Mouse (Mus musculus) spleen, adult 18-20 months (tissue): Measurements from ENCODE around the gene Olfr325.
"Not testable (repeated sequence)": the region's sequence is repeated elsewhere in the genome, so short reads cannot be mapped to it uniquely, and the experiment has no call there.

Source experiments
- DNase-seq, 2 experiments: peaks; one replicate each; pipeline ENCODE4 v3.0.0; 2022; ENCODE audit warnings: mixed read lengths in 2 of 2

The Olfr325 gene

DNA sequence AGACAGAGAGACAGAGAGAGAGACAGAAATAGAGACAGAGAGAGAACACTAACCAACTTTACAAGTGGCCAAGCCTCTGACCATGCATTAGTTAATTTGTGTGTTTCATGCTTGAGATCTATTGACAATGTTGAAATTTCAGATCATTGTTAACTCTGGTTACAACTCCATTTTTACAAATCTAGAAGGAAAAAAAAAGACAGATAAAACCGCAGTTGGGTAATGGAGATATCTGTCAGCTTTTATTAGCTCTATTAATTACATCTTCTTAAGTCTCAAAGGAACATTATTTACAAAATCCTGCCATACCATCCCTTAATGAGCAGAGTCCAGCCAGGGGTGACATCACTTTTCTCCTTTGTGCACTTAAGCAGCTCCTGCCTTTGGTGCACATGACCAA lies at the start of gene Olfr325:
Gene Olfr325 (plus strand): TSS at position 301 of the 400 bp plus-strand sequence.
- DNase-seq, result no peak

DNA sequence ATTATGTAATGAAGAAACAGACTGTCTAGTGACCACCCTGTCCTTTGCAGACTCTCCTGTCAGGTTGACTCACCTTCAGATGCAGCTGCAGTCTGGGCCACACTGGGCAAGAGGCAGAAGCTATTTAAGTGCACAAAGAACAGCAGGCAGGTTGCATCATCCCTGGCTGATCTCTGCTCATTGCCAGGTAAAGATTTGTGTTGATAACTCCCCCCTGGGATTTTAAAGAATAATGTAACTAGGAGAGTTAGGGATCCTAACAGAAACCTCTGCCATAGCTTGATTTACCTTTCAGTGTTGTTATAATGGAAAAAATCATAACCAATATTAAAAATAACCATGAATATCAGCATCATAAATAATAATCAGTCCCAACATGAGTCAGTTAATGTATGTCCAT lies 42.8 kb upstream of the Olfr325 start, which contains the start of gene Olfr330:
Gene Olfr330 (minus strand): TSS at position 101 of the 400 bp plus-strand sequence.
- not testable (repeated sequence) for DNase-seq

DNA sequence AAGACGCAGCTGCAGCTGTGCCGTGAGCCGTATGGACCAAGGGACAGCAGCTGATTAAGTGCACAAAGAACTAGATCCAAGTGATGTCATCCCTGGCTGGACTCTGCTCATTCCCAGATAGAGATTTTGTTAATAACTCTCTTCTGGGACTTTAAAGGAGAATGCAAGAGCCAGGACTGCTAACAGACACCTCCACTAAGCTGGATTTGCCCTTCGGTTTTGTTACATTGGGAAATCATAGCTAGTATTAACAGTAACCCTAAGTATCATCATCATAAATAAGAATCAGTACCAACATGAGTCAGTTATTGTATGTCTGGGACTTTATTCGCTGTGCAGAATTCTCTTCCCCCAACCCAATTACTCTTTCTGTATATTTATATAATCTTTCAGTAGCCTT lies 31.2 kb upstream of the Olfr325 start, which contains the start of gene Olfr329-ps:
Gene Olfr329-ps (minus strand): TSS at position 101 of the 400 bp plus-strand sequence.
- DNase-seq, result no peak

DNA sequence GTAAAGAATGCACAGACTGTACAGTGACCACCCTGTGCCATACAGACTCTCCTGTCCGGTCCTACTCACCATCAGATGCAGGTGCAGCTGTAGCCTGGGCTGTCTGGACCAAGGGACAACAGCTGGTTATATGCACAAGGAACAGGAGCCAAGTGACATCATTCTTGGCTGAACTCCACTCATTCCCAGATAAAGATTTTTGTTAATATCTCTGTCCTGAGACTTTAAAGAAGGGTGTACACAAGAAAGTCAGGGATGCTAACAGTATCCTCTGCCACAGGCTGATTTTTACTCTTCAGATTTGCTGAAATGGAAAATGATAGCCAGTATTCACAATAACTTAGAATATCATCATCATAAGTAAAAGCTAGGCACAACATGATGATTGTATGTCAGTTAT lies 22.0 kb upstream of the Olfr325 start, which contains the start of gene Olfr328:
Gene Olfr328 (minus strand): TSS at position 101 of the 400 bp plus-strand sequence.
- no peak for DNase-seq

DNA sequence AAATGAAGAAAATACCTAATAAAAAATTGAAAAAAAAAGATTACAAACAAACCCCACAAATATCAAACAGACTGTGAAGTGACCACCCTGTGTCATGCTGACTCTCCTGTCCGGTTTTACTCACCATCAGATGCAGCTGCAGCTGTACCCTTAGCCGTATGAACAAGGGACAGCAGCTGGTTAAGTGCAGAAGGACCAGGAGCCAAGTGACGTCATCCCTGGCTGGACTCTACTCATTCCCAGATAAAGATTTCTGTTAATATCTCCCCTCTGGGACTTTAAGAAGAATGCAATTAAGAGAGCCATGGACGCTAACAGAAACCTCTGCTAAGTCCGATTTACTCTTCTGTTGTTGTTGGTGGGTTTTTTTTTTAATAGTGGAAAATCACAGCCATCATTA lies 7.1 kb upstream of the Olfr325 start, which contains the start of gene Olfr224:
Gene Olfr224 (minus strand): TSS at position 149 of the 400 bp plus-strand sequence.
- no peak for DNase-seq

DNA sequence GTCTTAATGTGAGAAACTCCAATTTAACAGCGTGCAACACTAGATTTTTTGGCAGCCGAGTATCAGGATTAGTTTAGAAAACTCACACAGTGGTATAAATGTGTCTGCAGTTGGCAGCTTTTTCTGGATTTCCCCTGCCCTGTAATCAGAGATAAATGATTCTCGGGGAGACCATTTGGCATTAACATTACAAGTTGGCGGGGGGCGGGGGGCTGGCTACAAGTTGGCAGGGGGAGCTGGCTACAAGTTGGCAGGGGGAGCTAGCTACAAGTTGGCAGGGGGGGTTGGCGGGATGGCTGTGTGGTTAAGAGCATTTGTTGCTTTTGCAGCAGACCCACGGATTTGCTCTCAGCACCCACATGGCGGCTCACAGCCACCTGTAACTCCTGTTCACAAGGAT lies 1.1 kb downstream of the Olfr325 start:
- DNase-seq, result no peak

DNA sequence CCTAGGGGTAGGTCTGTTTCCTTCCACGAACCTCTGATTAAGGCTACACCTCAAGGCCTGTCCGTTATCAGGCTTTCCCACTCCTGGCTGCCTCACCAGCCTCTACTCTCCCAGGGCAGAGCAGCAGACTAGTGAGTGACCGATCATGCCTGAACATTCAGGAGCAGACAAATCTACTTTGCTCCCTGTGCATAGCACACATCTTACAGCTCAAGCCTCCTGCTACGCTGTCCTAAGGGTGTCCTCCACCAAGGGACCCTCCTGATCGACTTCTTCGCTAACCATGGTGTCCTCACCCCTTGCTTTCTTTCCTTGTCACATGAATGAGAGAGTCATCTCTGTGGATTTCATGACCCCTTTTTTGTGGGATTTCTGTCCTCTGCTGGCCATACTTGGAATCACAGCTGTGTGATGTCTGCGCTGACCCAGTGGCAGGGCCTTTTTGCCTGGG lies 10.4 kb downstream of the Olfr325 start:
- peak in 1 of 2 experiments; percentile 33 for DNase-seq

DNA sequence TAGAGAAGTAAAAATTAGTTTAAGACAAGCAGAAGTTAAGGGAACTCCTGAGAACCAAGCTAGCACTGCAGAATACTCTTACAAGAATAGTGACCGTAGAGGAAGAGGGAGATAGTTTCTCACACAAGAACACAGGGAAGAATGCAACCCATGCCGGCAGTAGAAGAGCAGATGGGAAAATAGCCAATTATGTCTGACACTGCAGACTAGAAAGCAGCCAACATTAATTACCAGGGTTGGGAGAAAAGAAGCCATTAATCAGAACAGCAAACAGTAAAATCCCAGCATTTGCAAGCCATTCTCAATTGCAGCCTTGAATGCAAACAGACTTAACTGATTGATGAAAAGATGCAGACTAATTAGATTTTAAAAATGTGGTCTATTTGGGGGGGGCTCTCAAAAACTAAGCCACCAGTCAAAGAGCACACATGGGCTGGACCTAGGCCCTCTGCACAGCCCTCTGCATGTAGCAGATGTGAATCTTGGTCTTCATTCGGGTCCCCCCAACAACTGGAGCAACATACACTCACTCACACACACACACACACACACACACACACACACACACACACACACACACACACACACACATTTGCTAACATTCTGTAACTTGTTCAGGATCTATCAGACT lies 11.2 kb downstream of the Olfr325 start:
- no peak for DNase-seq

DNA sequence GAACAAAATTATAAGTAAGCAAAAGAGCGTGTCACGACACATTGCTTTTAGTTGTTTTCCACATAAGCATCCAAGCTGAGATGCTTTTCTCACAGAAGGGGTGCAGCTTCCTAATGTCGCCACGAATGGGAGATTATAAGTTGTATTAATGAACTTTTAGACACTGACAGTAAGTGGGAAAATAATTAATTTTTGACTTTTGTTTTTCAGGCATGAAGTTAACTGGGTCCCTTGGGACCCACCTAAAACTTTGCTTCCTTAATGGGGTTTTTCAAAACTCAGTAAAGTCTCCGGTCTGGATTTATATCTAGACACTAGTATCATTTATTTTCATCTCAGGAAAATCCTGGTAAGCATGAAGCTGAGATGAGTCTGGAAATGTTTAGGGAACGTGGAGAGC lies 17.3 kb downstream of the Olfr325 start, which contains the start of gene Olfr324:
Gene Olfr324 (plus strand): TSS at position 301 of the 400 bp plus-strand sequence.
- DNase-seq, result no peak

DNA sequence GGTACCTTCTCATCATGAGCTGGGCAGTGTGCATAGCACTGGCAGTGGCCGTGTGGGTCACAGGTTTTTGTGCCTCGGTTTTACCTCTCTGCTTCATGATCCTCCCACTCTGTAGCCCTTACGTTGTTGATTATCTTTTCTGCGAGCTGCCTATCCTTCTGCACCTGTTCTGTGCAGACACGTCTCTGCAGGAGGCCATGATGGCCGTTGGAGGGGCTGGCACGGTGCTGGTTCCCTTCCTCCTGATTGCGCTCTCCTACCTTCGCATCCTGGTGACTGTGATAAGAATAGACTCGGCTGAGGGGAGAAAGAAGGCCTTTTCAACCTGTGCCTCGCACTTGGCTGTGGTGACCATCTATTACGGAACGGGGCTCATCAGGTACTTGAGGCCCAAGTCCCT lies 20.3 kb downstream of the Olfr325 start:
- no peak for DNase-seq

DNA sequence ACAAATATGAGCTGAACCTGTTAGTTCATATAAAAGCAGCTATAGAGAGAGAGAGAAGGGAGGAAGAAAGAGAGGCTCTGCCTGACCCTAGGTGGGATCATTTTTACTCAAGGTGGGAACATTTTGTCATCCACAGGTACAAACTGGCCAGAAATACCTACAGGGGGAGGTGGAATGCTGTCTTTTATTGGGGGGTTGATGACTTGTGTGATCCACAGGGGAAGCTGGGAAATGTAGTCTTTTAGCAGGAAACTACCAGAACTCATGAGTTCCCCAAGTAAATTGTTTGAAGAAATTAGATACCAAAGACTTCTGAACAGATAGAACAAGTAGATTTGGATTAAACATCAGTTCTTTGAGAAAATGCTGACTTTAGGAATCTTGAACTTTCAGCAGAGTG lies 24.5 kb downstream of the Olfr325 start:
- no peak for DNase-seq

DNA sequence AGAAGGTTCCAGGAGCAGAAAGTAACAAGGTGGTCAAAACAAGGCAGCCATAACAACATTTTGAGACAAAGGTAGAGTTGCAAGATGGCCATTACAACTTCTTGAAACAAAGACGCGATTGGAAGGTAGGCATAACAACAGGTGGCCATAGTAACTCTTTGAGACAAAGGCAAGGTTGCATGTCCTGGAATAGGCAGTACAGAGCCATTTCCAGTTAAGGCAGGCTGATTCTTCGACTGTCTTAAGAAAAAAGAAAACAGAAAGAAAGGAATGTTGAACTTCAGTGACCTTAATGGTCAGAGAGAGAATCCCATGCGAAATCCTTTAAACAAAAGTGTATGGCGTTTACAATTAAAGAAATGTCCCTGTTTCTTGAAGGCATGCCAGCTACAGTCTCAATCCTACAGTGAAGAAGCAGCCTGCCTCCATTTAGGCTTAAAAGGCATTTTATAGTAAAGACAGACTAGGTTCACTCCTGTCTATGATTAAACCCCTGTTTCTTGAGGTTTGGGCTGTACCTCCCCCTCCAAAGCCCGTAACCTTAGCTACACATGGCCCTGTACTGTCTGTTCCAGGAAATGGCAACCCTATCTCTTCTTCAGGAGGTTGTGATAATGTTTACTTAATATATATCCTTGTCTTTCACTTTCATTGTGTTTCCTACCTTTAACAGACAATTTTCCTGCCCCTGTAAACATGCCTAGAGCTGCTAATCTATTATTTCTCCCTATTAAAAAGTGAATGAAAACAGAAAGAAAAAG lies 25.4 kb downstream of the Olfr325 start:
- DNase-seq, result no peak

DNA sequence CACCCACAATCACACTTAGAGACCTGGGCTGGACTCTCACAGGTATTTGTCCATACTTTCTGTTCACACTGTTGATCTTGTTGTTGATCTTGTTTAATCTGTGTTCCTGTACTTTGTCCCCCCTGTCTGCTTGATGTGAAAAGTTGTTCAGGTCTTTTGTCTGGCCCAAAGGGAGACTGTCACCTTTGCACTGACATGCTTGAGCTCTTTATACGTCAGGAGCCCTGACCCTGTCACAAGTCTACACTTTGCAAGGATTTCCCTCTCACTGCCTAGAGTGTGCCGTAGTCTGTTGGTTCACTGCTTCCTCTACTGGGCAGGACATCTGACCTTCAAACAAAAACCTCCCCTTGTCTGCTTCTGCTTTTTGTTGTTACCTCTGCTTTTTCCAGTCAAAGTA lies 27.2 kb downstream of the Olfr325 start:
- no peak for DNase-seq

DNA sequence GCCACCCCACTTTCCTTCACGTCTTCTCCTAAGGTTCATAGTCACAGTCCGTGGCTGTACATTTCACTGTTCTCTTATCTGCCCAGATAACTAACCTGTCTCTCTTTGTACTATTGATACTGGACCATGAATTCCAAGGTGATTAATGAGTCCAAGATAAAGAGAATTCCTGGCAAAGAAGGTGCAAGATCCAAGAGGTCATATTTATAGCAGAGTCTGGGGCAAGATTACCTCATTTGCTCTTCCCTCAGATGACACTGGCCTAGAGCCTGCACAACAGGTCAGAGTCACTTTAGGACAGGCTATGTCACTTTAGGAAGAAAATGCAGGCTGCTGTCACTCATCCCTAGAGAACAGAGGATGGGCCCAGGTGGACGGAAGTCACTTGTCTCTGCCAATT lies 27.7 kb downstream of the Olfr325 start:
- DNase-seq, result no peak

DNA sequence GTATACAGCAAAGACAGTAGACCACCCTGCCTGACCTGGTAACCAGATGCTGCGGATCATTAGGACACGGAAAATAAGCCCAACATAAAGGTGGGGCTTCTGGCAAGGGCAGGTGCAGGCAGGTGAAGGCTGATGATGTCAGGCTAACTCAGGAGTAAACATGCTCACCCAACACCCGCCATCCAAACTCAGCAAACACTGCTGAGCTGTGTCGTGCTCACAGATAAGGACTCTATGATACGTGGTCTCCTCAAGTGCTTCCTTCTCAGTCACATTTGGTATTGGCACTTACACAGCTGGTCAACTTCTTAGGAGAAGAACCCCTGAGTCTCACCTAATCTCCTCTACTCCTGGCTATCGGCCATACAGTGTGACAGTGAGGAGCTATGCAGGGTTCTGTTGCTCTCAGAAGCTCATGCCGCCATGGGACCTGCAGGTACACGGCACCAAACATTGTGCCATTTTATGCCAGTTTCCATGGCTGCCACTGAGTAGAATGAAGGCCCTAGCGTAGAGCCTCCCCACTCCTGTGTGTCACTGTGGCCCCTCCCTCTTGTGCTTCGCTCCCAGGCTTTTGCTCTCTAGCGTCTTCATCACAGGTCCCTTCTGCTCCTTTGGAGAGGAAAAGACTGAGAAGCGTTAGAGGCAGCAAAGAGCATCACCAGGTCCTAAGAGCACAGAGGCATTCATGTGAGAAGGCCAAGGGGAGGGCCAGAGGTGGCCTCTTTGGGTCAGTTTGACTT lies 28.8 kb downstream of the Olfr325 start:
- no peak for DNase-seq

DNA sequence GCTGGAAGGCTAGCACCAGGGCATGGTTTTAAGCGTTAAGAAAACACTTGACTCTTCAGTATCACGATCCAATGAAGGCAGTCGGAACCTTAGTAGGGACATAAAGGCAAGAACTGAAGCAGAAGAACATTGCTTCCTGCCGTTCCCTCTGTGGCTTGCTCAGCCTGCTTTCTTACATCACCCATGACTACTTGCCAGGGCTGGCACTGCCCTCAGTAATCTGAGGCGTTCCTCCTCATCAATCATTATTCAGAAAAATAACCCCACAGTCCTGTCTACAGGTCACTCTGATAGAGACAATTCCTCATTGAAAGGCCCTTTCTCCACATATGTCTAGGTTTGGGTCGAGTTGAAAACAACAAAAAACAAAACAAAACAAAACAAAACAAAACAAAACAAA lies 29.5 kb downstream of the Olfr325 start:
- no peak for DNase-seq

DNA sequence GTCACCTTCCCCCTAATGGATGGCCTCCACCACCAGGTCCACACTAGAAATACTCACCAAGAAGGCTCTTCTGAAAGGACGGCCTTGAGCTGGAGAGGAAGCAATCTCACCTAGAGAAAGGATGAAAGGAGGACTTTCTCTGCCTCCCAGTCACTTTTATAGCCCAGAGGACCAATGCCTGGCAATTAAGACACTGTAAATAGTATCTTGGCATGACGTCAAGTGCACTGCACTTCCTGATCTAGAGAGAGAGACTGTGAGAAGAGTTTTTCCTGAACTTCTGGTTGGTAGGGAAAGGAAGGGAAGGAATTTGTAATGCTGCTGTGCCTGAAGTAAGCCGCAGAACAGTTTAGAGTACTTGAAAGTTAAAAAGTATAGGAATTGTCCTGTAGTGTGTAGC lies 35.8 kb downstream of the Olfr325 start:
- DNase-seq, result no peak

DNA sequence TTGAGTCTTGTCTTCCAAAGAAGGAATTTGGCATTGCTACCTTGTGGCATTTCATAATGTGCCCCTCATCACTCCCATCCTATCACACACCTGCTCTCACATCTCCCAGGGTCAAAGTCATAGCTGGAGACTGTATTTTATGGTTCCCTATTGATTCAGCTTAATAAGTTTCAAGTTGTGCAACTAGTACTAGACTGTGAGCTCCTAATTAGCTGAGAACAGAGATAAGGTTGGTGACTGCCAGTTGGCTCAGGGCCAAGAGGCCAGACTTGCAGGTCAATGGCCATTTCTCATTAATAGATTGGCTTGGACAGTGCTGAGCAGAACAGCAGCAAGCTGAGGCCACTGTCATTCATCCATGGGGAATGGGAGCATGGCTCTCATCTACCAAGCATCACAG lies 37.0 kb downstream of the Olfr325 start:
- no peak for DNase-seq

DNA sequence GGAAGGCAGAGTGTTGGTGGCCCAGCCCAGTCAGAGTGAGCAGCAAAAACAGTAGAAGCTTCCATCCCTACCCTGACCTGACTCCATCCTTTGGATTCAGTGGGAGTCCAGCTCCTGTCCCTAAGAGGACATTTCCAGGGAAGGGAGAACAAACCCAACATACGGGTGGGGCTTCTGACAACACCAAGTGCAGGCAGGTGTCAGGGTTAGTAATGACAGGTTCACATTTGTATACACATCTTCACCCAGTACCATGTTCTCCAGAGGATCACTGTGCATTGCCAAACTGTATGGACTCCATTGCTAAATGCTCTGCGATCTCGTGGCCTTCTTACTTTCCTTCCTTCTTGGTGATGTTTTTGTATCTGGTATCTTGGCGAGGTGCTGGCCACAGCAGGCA lies 38.4 kb downstream of the Olfr325 start, which contains the start of gene 2210407C18Rik:
Gene 2210407C18Rik (minus strand): TSS at position 101 of the 400 bp plus-strand sequence.
- DNase-seq, result no peak

DNA sequence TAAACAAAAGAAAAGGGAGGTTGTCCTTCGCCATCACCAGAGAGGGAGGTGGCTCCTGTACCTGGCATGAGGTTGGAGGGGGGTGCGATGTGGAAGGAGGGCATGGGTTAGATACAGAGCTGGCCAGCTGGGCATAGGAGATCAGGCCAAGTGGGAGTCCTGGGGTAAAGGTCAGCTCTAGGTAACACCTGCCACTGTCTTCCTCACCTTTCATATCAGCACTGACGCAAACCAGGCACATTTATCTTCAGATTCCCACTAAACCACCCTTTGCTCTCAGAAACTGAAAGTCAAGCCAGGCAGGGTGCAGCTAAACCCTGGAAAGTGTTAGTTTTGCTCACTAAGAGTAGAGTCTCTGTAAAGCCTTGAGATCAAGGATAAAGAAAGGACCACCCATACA lies 40.8 kb downstream of the Olfr325 start:
- no peak for DNase-seq

DNA sequence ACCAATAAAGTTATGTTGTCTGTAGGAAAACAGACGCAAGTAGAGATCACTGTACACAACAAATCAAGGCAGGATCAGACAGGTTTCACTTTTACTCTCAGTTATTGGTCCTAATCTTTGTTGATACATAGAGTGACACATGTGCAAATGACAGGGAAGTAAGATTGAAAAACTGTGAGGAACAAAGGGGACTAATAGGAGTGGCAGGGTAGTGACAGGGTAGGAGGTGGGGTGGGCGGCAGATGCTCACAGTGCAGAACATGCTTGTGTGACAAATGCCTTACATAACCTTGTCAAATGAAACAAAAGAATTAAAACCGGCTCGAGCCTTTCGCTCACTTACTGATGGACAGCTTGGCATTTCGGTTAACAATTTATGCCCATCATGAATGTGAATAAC lies 41.3 kb downstream of the Olfr325 start:
- DNase-seq, result no peak

DNA sequence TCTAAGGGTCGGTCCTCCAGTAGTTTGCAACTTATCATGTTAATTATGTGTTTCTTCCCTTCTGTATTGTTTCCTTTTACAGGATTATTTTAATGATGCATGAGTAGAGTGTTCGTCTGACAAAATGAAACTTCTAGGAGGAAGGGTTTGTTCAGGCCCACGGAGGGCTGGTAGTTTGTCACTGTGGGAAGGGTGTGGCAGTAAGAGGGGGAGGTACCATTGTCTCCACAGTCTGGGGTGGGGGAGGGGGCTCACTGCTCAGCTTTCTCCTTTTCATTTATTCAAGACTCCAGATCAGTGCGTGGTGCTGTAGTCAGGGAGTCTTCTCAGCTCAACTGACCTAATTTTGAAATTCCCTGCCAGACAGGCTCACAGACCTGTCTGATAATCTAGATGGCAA lies 48.6 kb downstream of the Olfr325 start:
- DNase-seq, result no peak

DNA sequence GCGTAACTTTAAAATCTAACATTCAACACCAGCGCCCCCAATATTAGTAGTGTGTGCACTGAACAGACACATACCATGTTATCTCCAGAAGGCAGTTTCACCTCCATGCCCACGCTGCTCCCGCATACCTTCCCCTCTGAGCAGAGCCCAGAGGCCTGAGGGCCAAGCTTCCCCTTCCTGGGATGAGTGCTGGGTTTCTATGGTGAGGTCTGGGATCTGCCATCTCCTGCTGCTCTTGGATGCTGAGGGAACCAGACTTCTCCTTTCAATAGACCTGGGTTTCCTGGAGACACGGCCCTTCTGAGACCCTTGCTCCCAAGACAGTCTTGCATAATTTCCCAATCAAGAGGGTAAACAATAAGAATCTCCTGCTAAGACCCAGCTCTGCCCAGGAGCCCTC lies 52.9 kb downstream of the Olfr325 start, which contains the start of gene Olfr323:
Gene Olfr323 (minus strand): TSS at position 101 of the 400 bp plus-strand sequence.
- DNase-seq, result no peak
